Mouse (Mus musculus): ENCODE data around the gene Brd7. TPM values are rescaled to one million over a fixed set of nuclear protein-coding genes. Genes with fewer than 3 reads are reported as not detected.

Gene Brd7
- polyA plus RNA-seq, 1 experiment from 2014 or later, result 25.3 TPM

GRCm38 (mm10) chr8:88339221-88339620 is 22.8 kb downstream of the Brd7 start:
- Histone ChIP-seq H3K4me3 (ENCODE audit: low read depth, low read length) (no peak overlapping the region), H3K36me3 (replicated peaks; ENCODE audit: insufficient read depth, low read length) (peaks cover 70% of the 10 kb centered on the region), H3K9me3 (ENCODE audit: low read length) (no peaks in the 10 kb centered on the region), H3K27ac (ENCODE audit: low read depth) (no peak overlapping the region), H3K4me2 (ENCODE audit: low read depth, low read length) (no peak overlapping the region), H3K4me1 (ENCODE audit: insufficient read depth) (no peaks in the 10 kb centered on the region), H3K9ac (replicated peaks) (no peak overlapping the region), H3K27me3 (ENCODE audit: insufficient read depth, low read length) (no peaks in the 10 kb centered on the region)
- no peak for ATAC-seq
- no peak for DNase-seq
- no peak for TF ChIP-seq CTCF (IDR thresholded peaks at IDR 0.05; ENCODE audit: low read depth)
- TF ChIP-seq EP300 (IDR thresholded peaks at IDR 0.05; ENCODE audit: low read depth), result no peak
- WGBS (ENCODE audit: insufficient replicate concordance), result 68% methylated on average over 3 of the region's 3 CpGs

GRCm38 (mm10) chr8:88334975-88335374 is 27.0 kb downstream of the Brd7 start:
- TF ChIP-seq EP300 (IDR thresholded peaks at IDR 0.05; ENCODE audit: low read depth) (no peak), CTCF (IDR thresholded peaks at IDR 0.05; ENCODE audit: low read depth) (no peak)
- Histone ChIP-seq H3K4me3 (ENCODE audit: low read depth, low read length) (no peak overlapping the region), H3K36me3 (replicated peaks; ENCODE audit: insufficient read depth, low read length) (peaks cover 74% of the 10 kb centered on the region), H3K27me3 (ENCODE audit: insufficient read depth, low read length) (no peaks in the 10 kb centered on the region), H3K27ac (ENCODE audit: low read depth) (no peak overlapping the region), H3K4me2 (ENCODE audit: low read depth, low read length) (no peak overlapping the region), H3K9ac (replicated peaks) (no peak overlapping the region), H3K4me1 (ENCODE audit: insufficient read depth) (no peaks in the 10 kb centered on the region), H3K9me3 (ENCODE audit: low read length) (no peaks in the 10 kb centered on the region)
- 68% methylated on average over 3 of the region's 3 CpGs for WGBS (ENCODE audit: insufficient replicate concordance)
- DNase-seq (no peak), ATAC-seq (no peak)

DNA sequence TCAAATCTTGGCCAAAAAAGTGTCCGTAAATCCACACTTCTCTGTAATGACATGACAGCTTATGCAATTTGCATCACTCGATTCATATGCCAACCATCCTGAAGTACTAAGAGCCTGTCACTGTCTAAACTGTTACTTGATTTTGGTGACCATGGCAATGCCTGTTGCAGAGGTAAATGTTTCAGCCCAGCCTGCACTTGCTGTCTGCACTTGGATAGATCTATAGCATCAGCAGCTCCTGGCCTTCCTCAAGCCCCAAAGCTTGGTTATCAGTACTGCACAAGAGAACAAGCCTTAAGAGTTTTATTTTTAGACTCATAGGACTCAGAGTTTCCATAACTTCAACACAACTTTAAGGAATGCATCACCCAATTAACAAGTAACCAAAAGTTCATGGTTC is 27.6 kb downstream of the Brd7 start:
- Histone ChIP-seq H3K36me3 (replicated peaks; ENCODE audit: insufficient read depth, low read length) (peaks cover 76% of the 10 kb centered on the region), H3K4me3 (ENCODE audit: low read depth, low read length) (no peak overlapping the region), H3K9me3 (ENCODE audit: low read length) (no peaks in the 10 kb centered on the region), H3K27ac (ENCODE audit: low read depth) (no peak overlapping the region), H3K27me3 (ENCODE audit: insufficient read depth, low read length) (no peaks in the 10 kb centered on the region), H3K9ac (replicated peaks) (no peak overlapping the region), H3K4me2 (ENCODE audit: low read depth, low read length) (no peak overlapping the region), H3K4me1 (ENCODE audit: insufficient read depth) (no peaks in the 10 kb centered on the region)
- no peak for TF ChIP-seq CTCF (IDR thresholded peaks at IDR 0.05; ENCODE audit: low read depth)
- no peak for TF ChIP-seq EP300 (IDR thresholded peaks at IDR 0.05; ENCODE audit: low read depth)
- ATAC-seq, result no peak
- WGBS (ENCODE audit: insufficient replicate concordance), result 81% methylated on average over 2 of the region's 2 CpGs
- no peak for DNase-seq

- 78% methylated on average over 3 of the region's 3 CpGs for WGBS (ENCODE audit: insufficient replicate concordance)
- Histone ChIP-seq H3K36me3 (replicated peaks; ENCODE audit: insufficient read depth, low read length) (peaks cover 88% of the 10 kb centered on the region), H3K4me2 (ENCODE audit: low read depth, low read length) (no peak overlapping the region), H3K27me3 (ENCODE audit: insufficient read depth, low read length) (no peaks in the 10 kb centered on the region), H3K9ac (replicated peaks) (no peak overlapping the region), H3K9me3 (ENCODE audit: low read length) (no peaks in the 10 kb centered on the region), H3K4me3 (ENCODE audit: low read depth, low read length) (no peak overlapping the region), H3K27ac (ENCODE audit: low read depth) (no peak overlapping the region), H3K4me1 (ENCODE audit: insufficient read depth) (no peaks in the 10 kb centered on the region)
- ATAC-seq (no peak), DNase-seq (no peak)
- TF ChIP-seq CTCF (IDR thresholded peaks at IDR 0.05; ENCODE audit: low read depth) (no peak), EP300 (IDR thresholded peaks at IDR 0.05; ENCODE audit: low read depth) (no peak)
These were observed 31.2 kb downstream of the Brd7 start for GRCm38 (mm10) chr8:88330816-88331215.

GRCm38 (mm10) chr8:88328689-88329088 is 33.3 kb downstream of the Brd7 start:
- peaks cover 94% of the 10 kb centered on the region for H3K36me3 ChIP-seq (replicated peaks; ENCODE audit: insufficient read depth, low read length)
- H3K9ac ChIP-seq (replicated peaks), result no peak overlapping the region
- H3K4me1 ChIP-seq (ENCODE audit: insufficient read depth), result no peaks in the 10 kb centered on the region
- no peak overlapping the region for H3K27ac ChIP-seq (ENCODE audit: low read depth)
- H3K27me3 ChIP-seq (ENCODE audit: insufficient read depth, low read length), result no peaks in the 10 kb centered on the region
- DNase-seq (no peak), ATAC-seq (no peak)
- no peaks in the 10 kb centered on the region for H3K9me3 ChIP-seq (ENCODE audit: low read length)
- 87% methylated on average over 6 of the region's 6 CpGs for WGBS (ENCODE audit: insufficient replicate concordance)
- H3K4me3 ChIP-seq (ENCODE audit: low read depth, low read length), result no peak overlapping the region
- no peak overlapping the region for H3K4me2 ChIP-seq (ENCODE audit: low read depth, low read length)
- TF ChIP-seq CTCF (IDR thresholded peaks at IDR 0.05; ENCODE audit: low read depth), result no peak
- TF ChIP-seq EP300 (IDR thresholded peaks at IDR 0.05; ENCODE audit: low read depth), result no peak

GRCm38 (mm10) chr8:88326328-88326727 is 35.7 kb downstream of the Brd7 start:
- DNase-seq (no peak), ATAC-seq (no peak)
- 91% methylated on average over 12 of the region's 12 CpGs for WGBS (ENCODE audit: insufficient replicate concordance)

DNA sequence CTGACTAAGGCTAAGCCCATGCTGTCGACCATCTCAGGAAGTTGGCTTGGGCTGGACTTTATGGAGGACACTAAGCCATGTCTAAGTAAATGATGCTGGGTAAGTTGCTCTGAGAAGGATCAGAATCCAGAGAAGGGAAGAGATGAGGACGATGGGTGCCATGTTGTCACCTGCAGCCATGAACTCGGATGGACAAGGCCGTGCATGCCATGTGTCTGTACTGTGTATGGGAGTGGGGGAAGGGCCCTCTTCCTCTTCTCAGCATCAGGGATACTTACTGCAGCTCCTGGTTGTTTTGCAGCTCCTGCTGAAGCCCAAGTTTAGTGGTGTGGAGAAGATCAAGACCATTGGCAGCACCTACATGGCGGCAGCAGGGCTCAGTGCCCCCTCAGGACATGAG is 36.2 kb downstream of the Brd7 start:
- Histone ChIP-seq H3K36me3 (replicated peaks; ENCODE audit: insufficient read depth, low read length) (peaks cover 77% of the 10 kb centered on the region), H3K9ac (replicated peaks) (no peak overlapping the region), H3K4me1 (ENCODE audit: insufficient read depth) (no peaks in the 10 kb centered on the region), H3K9me3 (ENCODE audit: low read length) (no peaks in the 10 kb centered on the region), H3K4me3 (ENCODE audit: low read depth, low read length) (no peak overlapping the region), H3K4me2 (ENCODE audit: low read depth, low read length) (no peak overlapping the region), H3K27me3 (ENCODE audit: insufficient read depth, low read length) (no peaks in the 10 kb centered on the region), H3K27ac (ENCODE audit: low read depth) (no peak overlapping the region)
- TF ChIP-seq EP300 (IDR thresholded peaks at IDR 0.05; ENCODE audit: low read depth) (no peak), CTCF (IDR thresholded peaks at IDR 0.05; ENCODE audit: low read depth) (no peak)
- no peak for ATAC-seq
- 85% methylated on average over 5 of the region's 5 CpGs for WGBS (ENCODE audit: insufficient replicate concordance)
- no peak for DNase-seq

More at GRCm38 (mm10) chr8:88326328-88326727, 35.7 kb downstream of the Brd7 start:
- Histone ChIP-seq H3K4me1 (ENCODE audit: insufficient read depth) (no peaks in the 10 kb centered on the region), H3K36me3 (replicated peaks; ENCODE audit: insufficient read depth, low read length) (peaks cover 77% of the 10 kb centered on the region), H3K9ac (replicated peaks) (no peak overlapping the region), H3K27me3 (ENCODE audit: insufficient read depth, low read length) (no peaks in the 10 kb centered on the region), H3K27ac (ENCODE audit: low read depth) (no peak overlapping the region), H3K4me3 (ENCODE audit: low read depth, low read length) (no peak overlapping the region), H3K9me3 (ENCODE audit: low read length) (no peaks in the 10 kb centered on the region), H3K4me2 (ENCODE audit: low read depth, low read length) (no peak overlapping the region)
- TF ChIP-seq CTCF (IDR thresholded peaks at IDR 0.05; ENCODE audit: low read depth) (no peak), EP300 (IDR thresholded peaks at IDR 0.05; ENCODE audit: low read depth) (no peak)
